Mouse (Mus musculus) right cerebral cortex, adult 2 months (tissue): ENCODE data around the gene Gm20388.

ENCODE experiments used
- DNase-seq, 2 experiments: peaks; one replicate each; pipeline ENCODE4 v3.0.0; 2021 to 2022; ENCODE audit warnings: low spot score in 2 of 2

Gm20388 gene

DNA sequence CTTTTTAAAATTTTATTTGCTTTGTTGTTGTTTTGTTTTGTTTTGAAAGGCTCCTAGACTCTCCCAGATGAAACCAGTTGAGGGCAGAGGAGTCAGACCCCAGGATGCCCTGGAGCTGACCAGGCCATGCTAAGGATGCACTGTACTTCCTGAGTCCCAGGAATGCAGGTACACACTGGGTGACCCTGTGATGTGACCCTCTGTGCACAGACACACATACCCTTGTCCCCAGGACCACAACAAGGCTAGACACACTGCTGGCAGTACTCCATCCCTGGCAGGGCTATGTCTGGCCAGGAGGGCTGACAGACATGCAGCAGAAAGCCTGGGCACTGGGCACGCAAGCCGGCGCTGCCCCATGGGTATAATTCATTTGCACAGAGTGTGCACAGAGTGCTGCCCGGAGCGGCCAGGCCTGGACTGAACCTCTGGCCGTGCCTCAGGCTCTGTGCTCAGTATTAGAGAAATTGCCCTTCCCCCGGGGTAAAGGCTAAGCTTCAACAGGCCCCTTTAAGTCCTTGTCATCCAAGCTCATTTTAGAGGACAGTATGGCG is 2856.1 kb downstream of the Gm20388 start:
- no peak for DNase-seq

DNA sequence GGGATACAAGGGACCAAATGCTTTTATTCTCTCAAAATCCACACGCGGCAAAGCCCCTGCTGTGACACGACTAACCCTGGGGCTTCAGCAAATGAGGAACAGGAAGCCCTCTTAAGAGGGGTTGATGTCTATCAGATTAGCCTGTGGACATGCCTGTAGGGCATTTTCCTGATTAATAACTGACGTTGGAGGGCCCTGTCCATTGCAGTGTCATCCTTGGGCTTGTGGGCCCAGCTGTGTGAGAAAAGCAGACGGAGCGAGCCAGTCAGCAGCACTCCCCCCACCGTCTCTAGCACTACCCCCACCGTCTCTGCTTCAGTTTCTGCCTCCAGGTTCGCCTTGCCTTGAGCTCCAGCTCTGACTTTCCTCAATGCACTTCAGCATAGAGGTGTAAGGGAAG is 2856.6 kb downstream of the Gm20388 start:
- DNase-seq, result no peak

DNA sequence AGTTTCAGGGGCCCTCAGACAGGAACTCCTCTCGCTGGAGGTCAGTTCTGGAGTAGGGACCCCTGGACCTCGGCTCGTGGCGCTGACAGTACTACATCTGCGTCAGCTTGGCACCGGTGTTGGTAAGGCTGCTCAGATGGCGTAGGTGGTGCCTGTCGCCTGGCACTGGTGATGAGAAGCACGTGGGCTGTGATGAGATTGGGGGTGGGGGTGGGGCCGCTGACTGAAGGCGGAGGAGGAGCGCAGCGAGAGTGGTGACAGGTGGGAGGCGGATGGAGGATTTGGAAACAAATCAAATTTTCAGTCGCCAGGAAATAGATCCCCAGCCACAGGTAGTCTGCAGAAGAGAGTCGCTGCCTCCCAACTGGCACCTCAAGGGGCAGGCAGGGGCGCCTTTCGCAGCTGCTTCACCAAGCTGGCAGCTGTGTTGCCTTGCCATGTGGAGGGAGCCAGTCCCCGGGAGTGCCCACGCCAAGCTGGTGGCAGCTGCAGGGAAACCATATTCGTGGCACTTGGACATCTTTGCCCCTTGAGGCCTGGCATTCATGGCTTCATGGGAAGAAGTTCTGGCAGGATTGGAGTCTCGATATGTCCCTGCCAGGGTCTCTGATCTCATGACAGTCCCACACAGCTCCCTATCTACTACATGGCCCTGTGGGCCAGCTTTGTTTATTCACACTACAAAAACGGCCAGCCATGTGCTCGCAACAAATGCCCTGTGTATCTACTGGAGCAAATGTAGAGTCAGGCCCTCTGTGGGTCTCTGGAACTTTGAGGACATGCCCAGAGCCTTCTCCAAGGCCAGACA is 2858.8 kb downstream of the Gm20388 start:
- DNase-seq, result peak; percentile 67 to 76

DNA sequence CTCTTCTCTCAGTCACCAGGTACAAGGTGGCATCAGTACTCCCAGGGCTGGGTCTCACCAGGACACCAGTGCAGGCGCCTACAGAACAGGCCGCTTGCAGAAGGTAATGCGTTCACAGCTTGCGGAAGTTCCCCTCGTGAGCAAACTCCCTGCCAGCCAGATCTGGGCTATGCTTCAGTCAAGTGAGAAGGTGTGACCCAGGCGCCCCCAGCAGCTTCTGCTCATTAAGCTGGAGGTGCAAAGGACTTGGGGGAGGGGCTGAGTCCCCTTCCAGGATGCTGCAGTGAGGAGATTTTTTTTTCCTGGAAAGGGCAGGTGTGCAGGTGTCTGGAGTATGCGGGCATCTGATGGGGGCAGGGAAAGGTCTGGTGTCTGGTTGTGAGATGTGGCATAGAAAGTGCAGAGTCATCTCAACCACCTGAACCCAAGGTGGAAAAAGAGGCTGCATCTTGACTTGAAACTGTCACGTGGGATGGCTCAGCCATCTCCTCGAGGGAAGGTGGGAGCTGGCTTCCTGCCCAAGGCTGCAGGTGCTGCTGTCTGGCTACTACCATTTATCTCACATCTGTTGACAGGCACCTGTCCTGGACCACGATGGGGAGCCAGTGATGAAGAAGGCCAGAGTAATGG is 2861.9 kb downstream of the Gm20388 start:
- no peak for DNase-seq

DNA sequence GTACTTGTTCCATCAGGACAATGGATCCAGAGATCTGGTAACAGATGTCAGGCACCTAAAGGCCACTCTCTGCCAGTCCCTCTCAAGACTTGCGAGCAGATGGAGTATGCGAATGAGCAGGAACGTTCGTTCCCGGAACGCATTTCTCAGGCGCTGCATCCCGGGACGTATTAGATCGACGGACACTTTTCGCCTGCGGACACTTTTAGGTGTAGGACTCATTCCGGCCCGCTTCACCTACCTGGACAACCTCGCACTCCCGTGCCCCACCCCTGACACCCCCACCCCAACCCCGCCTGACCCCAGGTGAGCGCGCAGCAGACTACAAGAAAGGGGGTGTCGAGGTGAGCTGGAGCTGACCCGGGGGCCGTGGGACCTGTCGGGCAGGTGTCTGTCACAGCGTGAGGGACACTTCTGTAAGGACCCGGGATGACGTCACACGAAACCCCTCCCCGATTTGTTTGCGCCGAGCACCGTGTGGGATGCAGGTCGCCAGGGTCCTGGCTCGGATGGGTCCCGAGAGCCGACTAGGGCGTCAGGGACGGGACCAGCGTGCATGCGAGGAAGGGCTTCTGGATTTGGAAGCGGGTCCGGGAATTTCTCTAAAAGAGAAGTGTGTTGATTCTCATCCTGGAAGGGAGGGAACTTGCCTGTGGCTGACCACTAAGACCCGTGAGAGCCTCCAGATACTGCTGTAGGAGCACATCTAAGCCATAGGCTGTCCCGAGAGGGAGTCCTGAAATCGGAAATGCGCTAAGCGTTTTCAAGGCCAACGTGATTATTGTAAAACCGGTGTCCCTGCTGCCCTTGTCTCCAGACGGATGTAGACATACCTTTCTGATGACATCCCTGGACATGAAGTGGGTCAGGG is 2864.9 kb downstream of the Gm20388 start, which contains the start of gene Acsf3:
Acsf3 (plus strand) TSS at position 202 of the 871 bp plus-strand sequence.
- DNase-seq, result peak; percentile 69 to 73

DNA sequence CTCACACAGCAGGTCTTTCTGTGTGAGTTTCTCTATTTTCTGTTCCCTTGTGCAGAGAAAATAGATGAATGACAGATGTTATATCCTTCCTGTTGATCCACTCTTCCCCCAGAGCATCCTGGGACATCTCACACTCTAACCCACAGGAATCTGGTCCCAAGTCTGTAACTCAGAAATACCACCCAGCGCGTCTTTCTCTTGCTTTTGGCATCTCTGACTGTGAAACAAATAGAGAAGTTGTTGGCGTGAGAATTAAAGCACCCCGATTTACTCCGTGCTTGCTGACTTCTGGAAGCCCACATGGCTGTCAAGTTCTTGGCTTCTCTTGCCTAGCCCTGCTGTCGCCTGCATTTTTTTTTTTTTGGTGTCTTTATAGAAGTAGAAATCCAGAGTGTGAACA is 2867.1 kb downstream of the Gm20388 start:
- DNase-seq, result no peak

DNA sequence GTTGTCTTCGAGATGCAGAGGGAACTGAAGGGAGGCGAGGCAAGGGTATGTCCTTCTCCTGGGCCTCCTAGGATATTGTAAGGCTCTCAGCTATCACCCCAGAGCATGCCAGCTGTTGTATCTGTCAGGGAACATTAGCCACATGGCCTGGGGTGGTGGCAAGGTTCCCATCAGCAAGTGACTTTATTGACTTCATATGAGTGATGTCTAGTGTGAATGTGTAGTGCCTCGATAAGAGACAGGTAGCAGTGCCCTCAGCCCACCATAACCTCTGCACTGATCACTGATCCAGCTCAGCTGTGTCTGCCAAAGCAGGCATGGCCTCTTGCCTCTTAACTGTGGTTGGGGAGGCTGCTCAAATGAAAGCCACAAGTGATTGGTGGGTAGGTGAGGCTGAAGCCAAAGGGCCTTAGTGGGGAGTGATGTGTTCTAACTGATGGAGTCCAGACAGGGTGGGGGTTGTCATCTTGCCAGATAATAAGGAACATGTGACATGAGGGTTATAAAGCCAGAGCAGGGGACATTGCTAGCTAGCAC is 2868.1 kb downstream of the Gm20388 start:
- DNase-seq, result no peak

DNA sequence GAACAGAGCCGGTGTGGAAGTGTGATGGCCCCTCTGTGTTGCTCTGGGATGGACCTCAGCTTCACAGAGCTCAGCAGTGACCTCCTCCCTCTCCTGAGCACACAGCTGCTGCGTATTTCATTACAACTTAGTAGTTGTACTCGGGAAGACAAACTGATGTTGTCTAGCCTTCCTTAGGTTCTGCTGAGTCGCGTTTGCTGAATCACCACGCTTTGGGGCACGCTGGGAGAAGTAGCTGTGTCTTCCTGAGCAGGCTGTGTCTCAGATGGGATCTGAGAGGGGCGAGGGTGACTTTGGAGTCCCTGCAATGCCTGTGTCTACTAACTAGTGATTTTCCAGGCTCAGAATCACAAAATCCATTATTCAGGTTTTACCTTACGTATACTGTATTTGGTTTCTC is 2868.6 kb downstream of the Gm20388 start:
- DNase-seq, result no peak

DNA sequence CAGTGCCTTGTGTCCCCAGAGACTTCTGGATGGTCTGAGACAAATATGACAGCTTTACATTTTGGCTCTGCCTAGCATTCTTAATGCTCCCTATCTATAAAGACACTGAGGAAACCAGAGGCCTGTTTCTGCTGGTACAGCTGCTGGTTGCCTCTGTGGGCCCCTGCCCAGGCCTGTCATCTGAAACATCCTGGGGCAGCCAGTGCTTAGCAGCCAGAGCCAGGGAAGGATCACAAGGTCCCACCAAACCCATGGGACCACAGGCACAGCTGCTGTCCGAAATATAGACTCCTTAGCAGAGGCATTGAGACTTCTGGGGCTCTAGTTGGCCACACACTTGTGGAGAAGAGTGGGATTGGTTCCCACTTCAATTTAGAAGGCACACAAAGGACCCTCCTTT is 2874.1 kb downstream of the Gm20388 start:
- DNase-seq, result no peak

DNA sequence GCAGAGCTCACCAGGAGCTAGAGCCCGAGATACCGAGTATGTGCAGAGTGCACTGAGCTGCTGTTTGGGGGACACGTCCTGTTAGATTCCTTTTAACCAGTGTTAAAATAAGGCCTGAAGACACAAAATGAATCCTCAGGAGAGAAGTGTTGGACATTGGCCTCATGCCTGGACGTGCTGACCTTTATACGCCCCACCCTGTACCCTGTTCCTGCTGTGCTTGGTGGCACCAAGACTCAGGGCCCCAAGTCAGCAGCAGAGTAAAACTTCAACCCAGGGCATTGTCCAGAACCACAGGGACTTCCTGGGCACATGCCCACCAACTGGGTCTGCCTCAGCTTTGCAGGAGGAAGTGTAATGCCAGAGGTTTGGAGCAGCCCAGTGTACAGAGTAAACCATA is 2879.2 kb downstream of the Gm20388 start:
- no peak for DNase-seq

DNA sequence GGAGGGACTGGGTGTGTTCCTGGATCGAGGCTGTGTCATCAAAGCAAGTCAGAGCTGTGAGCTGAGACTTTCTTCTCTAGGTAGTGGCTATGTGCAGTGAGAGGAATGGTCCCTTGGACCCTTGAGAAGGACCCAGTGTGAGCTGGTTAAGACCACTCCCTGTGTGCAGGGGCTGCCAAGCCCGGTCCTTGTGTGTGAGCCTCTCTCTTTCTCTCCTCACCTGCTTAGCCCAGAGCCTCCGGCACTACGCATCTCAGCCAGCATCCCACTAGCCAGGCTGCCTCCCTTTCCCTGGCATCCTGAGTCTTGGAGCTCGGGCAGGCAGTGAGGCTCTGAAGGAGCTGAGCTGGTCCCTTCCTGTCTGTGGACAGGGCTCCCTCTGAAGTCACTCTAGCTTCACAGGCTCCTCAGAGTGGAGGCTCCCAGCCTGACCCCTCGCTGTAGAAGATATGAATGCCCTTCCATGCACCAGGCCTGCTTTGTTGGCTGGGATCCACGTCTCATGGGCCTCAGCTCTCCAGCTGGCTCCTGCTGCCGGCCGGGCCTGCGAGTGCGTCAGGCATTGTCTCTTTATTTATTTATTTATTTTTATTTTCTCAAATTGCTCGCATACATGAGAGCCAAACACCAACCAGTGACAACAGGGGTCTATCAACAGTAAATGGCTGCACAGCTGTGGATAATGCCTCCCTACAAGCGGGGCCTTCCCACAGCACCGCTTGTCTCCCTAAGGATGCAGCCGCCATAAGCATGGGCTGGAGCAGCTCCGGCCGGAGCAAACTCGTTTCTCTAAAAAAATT is 2882.9 kb downstream of the Gm20388 start:
- DNase-seq, result no peak

DNA sequence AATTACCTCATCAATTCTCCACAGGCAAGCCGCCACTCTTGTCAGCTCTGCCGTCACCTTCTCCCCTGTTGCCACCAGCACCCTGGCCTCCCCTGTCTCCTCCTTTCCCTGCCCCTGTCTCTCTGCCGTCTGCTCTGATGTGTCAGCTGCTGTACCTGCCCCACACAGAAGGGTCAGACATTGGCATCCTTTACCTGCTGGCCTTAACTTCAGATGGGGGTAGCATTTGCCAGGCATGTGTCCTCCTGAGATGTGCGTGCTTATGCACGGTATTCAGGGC is 2883.5 kb downstream of the Gm20388 start:
- DNase-seq, result no peak

DNA sequence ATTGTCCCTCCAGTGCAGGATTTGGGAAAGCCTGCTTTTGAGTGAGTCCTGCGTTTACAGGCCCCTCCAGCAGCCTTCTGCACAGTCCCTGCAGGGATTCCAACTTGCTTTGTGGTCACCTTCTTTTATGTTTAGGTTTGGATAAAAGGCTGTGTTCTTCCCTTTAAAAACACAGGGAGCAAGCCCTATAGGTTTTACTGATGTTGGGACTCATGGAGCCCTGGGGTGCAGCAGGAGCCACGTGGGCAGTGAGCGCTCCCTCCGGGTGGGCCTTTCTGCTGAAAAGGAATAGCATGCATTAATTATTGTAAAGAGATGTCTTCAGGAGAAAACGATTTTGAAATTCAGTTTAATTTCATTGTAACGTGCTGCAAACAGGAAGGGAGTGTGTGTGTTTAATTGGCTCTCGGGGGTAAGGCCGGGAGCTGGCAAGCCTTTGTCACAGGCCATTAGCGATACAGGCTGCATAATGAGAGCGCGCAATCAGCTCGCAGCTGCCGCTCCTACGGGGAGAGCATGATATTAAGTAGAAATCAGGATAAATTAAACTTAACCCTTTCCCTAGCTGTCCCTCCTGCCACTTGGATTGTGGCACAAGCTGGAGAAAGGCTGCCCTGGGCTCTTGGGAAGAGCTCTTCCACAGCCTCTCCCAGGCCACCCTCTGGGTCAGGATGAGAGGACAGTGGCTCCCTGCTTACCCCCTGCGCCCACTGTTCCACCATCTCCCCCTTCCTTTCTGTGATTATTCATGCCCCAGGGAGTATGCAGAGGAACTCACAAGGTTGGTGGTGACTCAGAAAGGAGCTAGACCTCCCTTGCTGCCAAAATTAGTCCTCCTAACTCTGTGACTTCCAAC is 2893.5 kb downstream of the Gm20388 start:
- DNase-seq, result no peak

DNA sequence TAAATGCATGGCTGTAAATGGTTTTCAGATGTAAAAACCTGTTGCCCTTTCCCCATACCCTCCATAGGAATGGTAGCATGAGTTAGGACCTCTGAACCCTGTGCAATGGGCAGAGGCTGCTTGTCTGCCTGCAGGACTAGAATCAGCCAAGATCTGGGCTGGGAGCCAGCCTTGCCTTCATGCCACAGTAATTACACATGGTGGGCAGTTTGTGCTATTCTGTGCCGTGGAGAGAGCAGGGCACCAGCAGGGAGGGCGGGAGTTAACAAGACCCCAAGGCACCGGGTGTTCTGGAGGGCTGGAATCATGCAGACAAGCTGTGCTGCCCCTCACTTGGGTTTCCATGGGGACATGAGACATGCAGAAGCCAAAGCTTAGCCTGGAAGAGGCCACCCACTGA is 2894.7 kb downstream of the Gm20388 start:
- peak; percentile 36 to 42 for DNase-seq

DNA sequence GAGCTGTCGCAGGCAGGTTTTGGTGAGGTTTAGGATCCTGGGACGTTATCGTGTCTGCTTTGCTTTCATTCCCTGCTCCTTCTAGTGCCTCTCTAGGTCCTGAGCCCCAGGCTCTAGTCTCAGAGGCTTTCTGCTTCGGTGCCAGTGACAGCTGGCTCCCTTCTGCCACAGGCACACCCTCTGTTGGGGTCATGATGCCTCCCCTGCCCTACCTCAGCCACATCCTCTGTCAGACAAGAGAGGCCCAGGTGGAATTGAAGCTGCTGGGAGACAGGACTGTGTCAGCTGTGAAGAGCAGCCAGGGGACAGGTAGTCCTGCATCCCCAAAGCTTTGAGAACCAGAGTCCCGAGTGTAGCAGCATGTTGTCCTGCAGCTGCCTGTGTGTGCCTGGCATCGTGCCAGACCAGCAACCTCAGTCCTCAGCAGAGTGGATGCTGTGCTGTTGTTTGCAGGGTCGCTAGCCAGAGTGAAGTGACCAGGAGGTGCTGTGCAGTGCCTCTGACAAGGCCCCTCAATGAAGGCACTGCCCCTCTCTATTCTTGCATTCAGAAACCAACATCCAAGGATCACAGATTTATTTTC is 2896.4 kb downstream of the Gm20388 start:
- DNase-seq, result no peak

DNA sequence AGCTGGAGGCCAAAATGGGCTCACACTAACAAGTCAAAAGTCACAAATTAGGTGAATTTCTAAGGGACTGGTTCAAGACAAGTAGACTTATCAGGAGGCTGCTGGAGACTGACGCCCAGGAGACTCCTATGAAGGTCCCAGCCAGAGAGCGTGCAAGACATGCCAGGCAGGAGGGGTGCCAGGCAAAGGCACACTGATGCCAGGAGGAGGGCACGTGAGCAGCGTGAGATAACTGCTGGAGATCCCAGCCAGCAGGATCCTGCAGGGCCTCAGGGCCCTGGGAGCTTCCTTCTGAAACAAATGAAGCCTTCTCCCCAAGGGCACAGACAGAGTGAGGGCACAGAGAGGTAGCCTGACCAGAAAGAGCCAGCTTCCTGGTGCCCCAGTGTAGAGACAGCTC is 2897.3 kb downstream of the Gm20388 start:
- no peak for DNase-seq

DNA sequence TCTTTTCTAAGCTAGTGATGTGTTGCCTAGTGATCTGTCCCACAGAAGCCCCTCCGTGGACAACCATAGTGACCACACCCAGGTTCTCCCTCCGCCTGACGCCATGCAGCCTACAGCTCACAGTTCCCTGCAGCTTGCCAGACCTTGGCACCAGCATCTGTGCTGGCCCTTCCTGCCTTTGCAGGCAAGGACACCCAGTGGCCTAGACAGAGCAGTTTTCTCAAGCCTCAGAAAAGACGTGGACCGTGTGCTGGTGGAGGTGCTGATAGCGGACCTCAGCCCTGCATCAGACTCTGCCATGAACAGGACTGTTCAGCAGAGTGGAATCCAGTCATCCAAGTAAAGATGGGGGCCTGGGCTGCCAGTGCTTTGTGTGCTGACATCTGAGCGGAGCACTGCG is 2899.7 kb downstream of the Gm20388 start:
- no peak for DNase-seq

DNA sequence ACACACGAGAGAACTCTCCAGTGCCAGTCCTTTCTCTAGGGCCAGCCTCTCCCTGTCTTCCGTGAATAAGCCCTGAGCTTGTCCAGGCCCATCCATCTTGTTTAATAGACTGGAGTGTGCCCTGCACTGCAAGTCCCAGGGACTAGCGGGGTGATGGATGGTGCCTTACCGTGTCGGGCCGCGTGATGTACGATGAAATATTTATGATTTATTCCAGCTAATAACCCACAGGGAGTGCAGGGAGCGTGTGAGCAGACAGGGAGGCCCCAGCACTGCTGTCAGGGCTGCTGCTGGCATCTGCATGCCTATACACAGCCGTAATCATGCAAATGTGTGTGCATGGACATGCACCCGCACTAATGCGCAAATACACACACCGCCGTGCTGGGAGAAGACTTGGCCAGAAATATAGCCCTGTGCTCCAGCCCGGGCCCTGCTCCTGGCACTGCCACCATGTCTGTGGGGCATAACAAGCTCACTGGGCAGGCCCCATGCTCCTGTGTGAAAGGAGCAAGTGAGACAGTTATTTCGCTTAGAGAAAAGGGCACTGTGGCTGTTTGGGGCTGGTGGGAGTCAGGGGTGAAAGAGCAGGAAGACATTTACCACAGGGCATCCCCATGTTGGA is 2901.3 kb downstream of the Gm20388 start:
- DNase-seq, result no peak

DNA sequence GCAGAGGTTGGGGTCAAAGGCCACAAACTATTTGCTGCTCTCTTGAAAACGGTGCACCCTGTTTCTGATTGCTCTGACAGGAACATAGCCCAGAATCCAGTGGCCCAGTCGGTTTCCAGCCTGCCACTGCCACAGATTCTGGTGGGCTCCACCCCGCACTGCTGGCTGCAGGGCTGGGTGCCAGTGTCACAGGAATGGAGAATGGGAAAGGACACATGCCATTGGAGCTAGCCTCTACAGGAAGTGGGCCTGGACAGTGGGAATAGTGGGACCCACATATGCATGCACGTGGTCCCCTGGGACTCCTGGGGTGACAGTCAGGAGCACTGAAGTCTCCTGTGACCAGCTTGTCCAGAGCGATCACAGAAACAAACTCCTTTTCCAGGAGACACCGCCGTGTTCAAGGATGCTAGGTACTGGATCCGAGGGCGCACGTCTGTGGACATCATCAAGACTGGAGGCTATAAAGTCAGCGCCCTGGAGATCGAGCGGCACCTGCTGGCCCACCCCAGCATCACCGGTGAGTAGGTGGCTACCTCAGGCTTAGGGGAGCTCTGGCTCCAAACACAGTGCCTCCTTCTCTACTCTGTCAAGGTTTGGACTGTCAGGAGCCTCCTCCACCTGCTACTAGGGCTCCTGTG is 2902.1 kb downstream of the Gm20388 start:
- DNase-seq, result no peak
